Mouse (Mus musculus) liver, embryonic 14.5 days (tissue): ENCODE measurements at regions not wholly inside any gene's neighbourhood (a gene's known extent, or its start where the extent isn't known, plus 50 kb on each side); places are given as distances from the start of the nearest gene placed in this dataset.

ENCODE experiments used
- CTCF ChIP-seq: IDR thresholded peaks from 2 replicates; pipeline ENCODE4 v1.5.1; 2016; ENCODE audit warnings: antibody characterized with exemption, low read depth, control low read depth
- EP300 ChIP-seq: IDR thresholded peaks from 2 replicates; pipeline ENCODE4 v1.6.1; 2016; ENCODE audit warnings: antibody characterized with exemption, low read depth

DNA sequence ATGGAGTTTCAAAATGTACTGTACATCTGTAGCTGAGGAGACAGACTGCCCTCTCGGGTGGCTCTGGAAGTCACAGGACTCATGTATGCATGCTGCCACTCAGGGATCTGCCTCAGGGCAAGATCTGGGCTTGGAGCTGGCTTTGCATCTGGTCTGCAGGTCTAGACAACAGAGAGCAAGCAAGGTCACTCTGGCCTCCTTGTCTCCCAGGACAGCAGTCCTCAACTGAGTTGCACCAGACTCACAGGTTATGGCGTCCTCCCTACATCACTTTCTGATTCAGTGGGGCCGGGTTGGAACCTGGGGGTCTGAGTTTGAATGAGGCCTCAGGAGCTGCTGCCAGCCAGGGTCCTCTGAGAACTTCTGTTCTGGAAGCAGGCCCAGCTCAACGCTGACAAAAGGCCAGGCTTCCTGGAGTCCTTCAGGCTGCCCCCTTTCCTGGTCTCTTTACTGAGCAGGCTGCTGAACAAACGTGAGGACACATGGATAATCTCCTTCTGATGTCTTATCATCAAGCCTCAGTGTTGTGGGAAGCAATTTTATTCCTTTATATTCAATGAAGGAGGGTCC, 77.5 kb upstream of the Fam180a start:
- TF ChIP-seq CTCF (no peak), EP300 (no peak)
